Mouse (Mus musculus): ENCODE data around the gene Mogat2.

DNA sequence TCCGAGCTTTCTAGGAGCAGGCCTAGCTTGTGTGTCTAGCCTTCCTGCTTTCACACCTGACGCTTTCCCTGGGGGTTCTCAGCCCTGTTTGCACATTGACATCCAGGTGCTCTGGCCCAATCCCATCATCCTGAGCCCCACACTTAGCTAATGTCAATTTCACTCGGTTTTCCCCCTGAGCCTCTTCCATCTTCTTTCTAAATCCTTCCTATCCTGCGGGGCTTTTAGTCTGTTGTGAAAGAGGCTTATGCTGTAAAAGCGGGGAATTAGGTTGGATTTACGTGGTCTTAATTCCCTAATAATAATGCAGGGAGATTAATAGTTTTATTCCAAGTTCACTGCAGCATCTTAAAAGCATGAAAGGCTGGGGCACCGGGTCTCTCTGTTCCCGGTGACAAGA is 41.2 kb upstream of the Mogat2 start:
- TF ChIP-seq POLR2A (IDR thresholded peaks at IDR 0.05; ENCODE audit: borderline replicate concordance, extremely low read depth, insufficient read depth, insufficient read length, poor library complexity, severe bottlenecking) = no peak
- TF ChIP-seq CTCF (IDR thresholded peaks at IDR 0.05; ENCODE audit: borderline replicate concordance, extremely low read depth, insufficient read depth, insufficient read length) = no peak

Data from brain, embryonic 14.5 days (tissue).